Mouse (Mus musculus) liver, embryonic 16.5 days (tissue): Measurements from ENCODE around the gene Pdss2. TPM values are rescaled to one million over a fixed set of nuclear protein-coding genes. Genes with fewer than 3 reads are reported as not detected.
"Not testable (repeated sequence)": the region's sequence is repeated elsewhere in the genome, so short reads cannot be mapped to it uniquely, and the experiment has no call there.

Experiments used
- ATAC-seq: fragments of 200-750 bp; cut with Nextera tagmentation; 2 replicates; pipeline ENCODE4 v1.8.0; 2017; ENCODE audit warnings: low read depth, mild to moderate bottlenecking, moderate number of reproducible peaks, moderate library complexity
- H3K27ac ChIP-seq: fragments of 300-500 bp; sonication (generic); 2 replicates; pipeline ENCODE4 v1.5.1; 2014; ENCODE audit warnings: mild to moderate bottlenecking, low read length
- H3K27me3 ChIP-seq: fragments of 300-500 bp; sonication (generic); 2 replicates; pipeline ENCODE4 v1.6.1; 2014; ENCODE audit warnings: low read depth, low read length, mixed read lengths; ENCODE audit not compliant: control insufficient read depth, insufficient read depth
- H3K36me3 ChIP-seq: fragments of 300-500 bp; sonication (generic); 2 replicates; pipeline ENCODE4 v1.6.1; 2014; ENCODE audit warnings: mild to moderate bottlenecking; ENCODE audit not compliant: control insufficient read depth, insufficient read depth
- H3K4me1 ChIP-seq: fragments of 300-500 bp; sonication (generic); 2 replicates; pipeline ENCODE4 v1.6.1; 2014; ENCODE audit warnings: low read depth, low read length, mixed read lengths; ENCODE audit not compliant: control insufficient read depth
- H3K4me2 ChIP-seq: fragments of 300-500 bp; sonication (generic); 2 replicates; pipeline ENCODE4 v1.6.1; 2014; ENCODE audit warnings: low read depth, low read length, mixed read lengths
- H3K4me3 ChIP-seq: fragments of 300-500 bp; sonication (generic); 2 replicates; pipeline ENCODE4 v1.5.1; 2014; ENCODE audit warnings: low read depth, mild to moderate bottlenecking, low read length
- H3K9ac ChIP-seq: fragments of 300-500 bp; sonication (generic); 2 replicates; pipeline ENCODE4 v1.6.1; 2014; ENCODE audit warnings: low read depth, low read length
- H3K9me3 ChIP-seq: fragments of 300-500 bp; sonication (generic); replicated peaks from 2 replicates; pipeline ENCODE4 v1.6.1; 2016; ENCODE audit warnings: low read length; ENCODE audit not compliant: control insufficient read depth
- WGBS: fragments of 180-500 bp; shearing (Covaris S2); extraction: QIAGEN DNeasy Blood & Tissue Kit; methylation state at CpG from one replicate; pipeline ENCODE4 v1.1.7; 2014; ENCODE audit not compliant: insufficient replicate concordance; 5-methylcytosine and 5-hydroxymethylcytosine counted together
- polyA plus RNA-seq: library from polyadenylated mRNA; unstranded; fragments of >200 nt; fragmentation: Nextera tagmentation; extraction: Ambion mirVana; gene quantifications from 2 replicates; pipeline ENCODE4 v1.2.1, GENCODE M21; 2015

The Pdss2 gene
- polyA plus RNA-seq, 1 experiment from 2014 or later: 6.4 TPM

DNA sequence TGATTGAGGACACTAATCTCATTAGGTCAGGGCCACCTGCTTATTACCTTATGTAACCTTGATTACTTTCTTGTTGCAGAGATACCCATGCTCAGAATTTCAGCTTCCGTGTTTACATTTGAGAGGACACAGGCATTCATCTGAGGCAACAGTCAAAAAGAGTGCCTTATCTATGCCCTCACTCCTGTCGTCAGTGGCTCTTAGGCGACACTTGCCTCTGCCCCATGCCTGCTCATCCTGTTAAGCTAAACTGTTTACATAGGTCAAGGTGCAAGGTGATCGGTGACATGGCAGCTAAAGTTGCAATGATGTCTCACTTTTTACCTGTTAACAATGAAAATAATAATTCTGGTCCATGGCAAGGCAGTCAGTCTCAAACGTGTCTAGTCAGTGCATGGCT is 163.3 kb downstream of the Pdss2 start:
- Histone ChIP-seq H3K27me3 (no peaks in the 10 kb centered on the region), H3K4me2 (no peak overlapping the region), H3K9ac (no peak overlapping the region), H3K4me3 (no peak overlapping the region), H3K27ac (no peak overlapping the region), H3K36me3 (no peaks in the 10 kb centered on the region), H3K4me1 (peaks cover 4% of the 10 kb centered on the region), H3K9me3 (no peaks in the 10 kb centered on the region)
- 27% methylated on average over 5 of the region's 5 CpGs for WGBS
- ATAC-seq: peak; percentile 43; the same call in 1 of the 2 replicates

DNA sequence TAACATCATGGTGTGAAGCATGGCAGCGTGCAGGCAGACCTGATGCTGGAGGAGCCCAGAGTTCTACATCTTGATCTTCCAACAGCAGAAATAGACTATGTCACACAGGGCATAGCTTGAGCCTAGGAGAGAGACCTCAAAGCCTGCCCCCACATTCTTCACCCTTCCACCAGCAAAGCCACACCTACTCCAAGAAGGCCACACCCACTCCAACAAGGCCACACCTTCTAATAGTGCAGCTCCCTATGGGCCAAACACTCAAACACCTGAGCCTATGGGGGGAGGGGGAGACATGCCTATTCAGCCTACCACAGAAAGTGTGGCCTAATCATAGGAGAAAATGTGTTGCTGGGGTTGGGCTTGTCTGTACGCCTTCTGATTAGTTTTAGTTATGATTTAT is 171.6 kb downstream of the Pdss2 start:
- WGBS: 92% methylated on average over 2 of the region's 2 CpGs
- H3K4me2 ChIP-seq: no peak overlapping the region
- no peak for ATAC-seq

DNA sequence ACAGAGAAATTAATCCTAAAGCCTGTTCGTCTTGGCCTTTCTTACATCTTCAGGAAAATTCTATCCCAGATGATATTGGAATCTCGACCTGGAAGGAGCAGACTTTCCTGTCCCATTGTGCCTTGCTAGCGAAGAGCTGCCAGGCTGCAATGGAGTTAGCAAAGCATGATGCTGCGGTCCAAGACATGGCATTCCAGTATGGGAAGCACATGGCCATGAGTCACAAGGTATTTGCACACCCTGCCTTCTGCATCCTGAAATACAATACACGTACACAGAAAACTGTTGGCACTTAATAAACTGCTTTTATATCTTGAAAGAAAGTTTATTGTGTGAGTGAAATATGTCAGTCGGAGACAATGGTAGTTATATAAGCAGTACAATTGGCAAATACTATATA is 172.5 kb downstream of the Pdss2 start:
- H3K36me3 ChIP-seq: no peaks in the 10 kb centered on the region
- no peaks in the 10 kb centered on the region for H3K9me3 ChIP-seq
- H3K4me2 ChIP-seq: no peak overlapping the region
- H3K4me1 ChIP-seq: no peaks in the 10 kb centered on the region
- no peak overlapping the region for H3K4me3 ChIP-seq
- ATAC-seq: no peak
- no peak overlapping the region for H3K9ac ChIP-seq
- H3K27me3 ChIP-seq: no peaks in the 10 kb centered on the region
- H3K27ac ChIP-seq: no peak overlapping the region
- WGBS: 71% methylated on average over 6 of the region's 6 CpGs

More for the DNA sequence above, 171.6 kb downstream of the Pdss2 start:
- H3K36me3 ChIP-seq: no peaks in the 10 kb centered on the region
- no peak overlapping the region for H3K27ac ChIP-seq
- H3K4me1 ChIP-seq: no peaks in the 10 kb centered on the region
- H3K9ac ChIP-seq: no peak overlapping the region
- no peaks in the 10 kb centered on the region for H3K9me3 ChIP-seq
- no peak overlapping the region for H3K4me3 ChIP-seq
- no peaks in the 10 kb centered on the region for H3K27me3 ChIP-seq

DNA sequence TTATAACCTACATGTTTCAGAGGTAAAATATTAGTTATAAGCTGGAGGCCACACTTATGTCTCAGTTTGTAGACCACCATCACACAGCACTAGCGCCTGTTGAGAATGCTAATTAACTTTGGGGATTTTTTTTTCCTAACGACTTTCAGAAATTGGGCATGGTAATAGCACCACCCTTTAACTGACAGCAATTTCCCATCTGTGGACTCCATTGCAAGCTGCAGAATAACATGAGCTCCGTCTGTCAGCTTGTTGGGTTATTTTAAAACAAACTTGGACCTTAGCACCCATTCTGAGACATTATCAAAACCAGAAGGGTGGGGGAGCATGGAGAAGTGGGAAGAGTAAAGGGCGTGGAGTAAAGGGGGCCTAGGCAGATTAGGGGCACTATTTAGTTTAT is 174.5 kb downstream of the Pdss2 start:
- H3K27ac ChIP-seq: no peak overlapping the region
- H3K4me2 ChIP-seq: no peak overlapping the region
- H3K27me3 ChIP-seq: no peaks in the 10 kb centered on the region
- H3K36me3 ChIP-seq: no peaks in the 10 kb centered on the region
- WGBS: 56% methylated on average over 4 of the region's 4 CpGs
- no peaks in the 10 kb centered on the region for H3K9me3 ChIP-seq
- H3K4me3 ChIP-seq: no peak overlapping the region
- ATAC-seq: no peak
- H3K9ac ChIP-seq: no peak overlapping the region
- no peaks in the 10 kb centered on the region for H3K4me1 ChIP-seq

DNA sequence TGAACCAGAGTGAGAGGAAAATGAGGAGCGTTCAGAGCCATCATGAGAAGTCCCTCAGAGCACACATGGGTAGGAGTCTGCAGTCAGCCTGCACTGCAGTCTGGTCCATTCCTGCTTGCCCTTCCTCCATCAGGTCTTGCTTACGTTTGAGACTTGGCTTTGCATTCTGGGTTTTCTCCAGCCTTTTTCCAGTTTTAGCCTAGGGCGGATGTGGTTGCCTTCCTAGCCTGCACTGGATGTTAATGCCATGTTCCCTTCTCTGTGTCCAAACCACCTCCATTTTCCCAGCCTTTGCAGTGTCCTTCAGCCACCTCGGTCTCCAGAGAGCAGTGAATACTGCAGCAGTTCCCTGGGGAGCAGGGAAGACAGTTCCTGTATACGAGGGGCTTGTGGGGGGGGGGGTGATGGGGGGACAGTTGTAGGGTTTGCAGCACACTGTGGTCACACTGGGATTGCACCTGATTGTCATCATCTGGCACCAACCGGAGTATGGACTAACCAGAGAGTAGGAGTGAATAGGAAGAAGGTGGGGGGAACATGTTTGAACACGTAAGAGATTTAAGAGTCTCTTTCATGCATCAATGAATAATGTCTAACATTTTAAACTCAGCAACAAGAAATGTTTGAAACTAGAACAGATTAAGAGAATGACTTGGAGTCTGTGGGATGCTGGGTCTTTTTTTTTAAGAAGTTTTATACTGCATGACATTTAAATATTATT is 178.5 kb downstream of the Pdss2 start:
- Histone ChIP-seq H3K9ac (no peak overlapping the region), H3K27ac (no peak overlapping the region), H3K9me3 (no peaks in the 10 kb centered on the region), H3K36me3 (no peaks in the 10 kb centered on the region), H3K4me3 (no peak overlapping the region), H3K27me3 (no peaks in the 10 kb centered on the region), H3K4me2 (no peak overlapping the region), H3K4me1 (no peaks in the 10 kb centered on the region)
- no peak for ATAC-seq
- 66% methylated on average over 7 of the region's 7 CpGs for WGBS

DNA sequence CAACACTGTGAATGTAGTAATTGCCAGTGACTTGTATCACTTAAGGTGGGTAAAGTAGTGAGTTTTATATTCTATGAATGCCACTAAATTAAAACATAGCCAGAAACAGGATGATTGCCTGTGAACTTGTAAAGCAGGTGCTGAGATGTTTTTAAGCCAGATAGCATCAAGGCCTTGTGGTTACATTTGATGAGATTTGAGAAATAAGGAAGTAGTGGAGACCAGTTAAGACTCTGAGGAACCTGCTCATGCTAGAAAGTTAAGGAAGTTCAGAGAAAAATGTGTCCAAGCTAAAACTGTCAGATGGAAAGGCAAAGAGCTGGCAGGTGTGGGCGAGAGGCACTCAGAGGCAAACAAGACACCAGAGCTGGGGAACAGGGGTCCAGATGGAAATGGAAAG is 184.8 kb downstream of the Pdss2 start:
- Histone ChIP-seq H3K36me3 (no peaks in the 10 kb centered on the region), H3K4me3 (no peak overlapping the region), H3K4me1 (no peaks in the 10 kb centered on the region; the same call in 1 of the 2 replicates), H3K9ac (no peak overlapping the region), H3K4me2 (no peak overlapping the region), H3K27ac (no peak overlapping the region), H3K27me3 (no peaks in the 10 kb centered on the region), H3K9me3 (no peaks in the 10 kb centered on the region)
- 28% methylated on average over 1 of the region's 1 CpGs for WGBS
- ATAC-seq: no peak

DNA sequence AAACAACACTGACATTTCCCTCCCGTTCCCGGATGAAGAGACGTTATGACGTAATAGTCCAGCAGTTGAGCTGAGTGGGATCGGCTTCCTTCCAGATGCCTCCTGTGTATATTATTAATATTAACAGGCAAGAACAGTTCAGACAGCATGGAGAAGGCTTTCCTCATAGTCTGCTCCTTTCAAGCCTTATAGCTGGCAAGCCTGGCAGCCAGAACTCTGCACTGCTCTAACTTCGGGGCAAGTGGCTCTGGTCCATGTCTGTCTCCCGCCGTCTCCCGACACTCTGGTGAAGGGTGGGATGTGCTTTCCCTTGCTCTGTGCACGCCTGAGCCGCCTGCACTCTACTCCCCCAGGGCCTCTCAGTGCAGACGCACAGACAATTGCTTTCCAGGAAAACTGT is 185.6 kb downstream of the Pdss2 start:
- Histone ChIP-seq H3K4me2 (no peak overlapping the region), H3K27me3 (no peaks in the 10 kb centered on the region), H3K9me3 (no peaks in the 10 kb centered on the region), H3K4me1 (no peaks in the 10 kb centered on the region; the same call in 1 of the 2 replicates), H3K27ac (no peak overlapping the region), H3K9ac (no peak overlapping the region), H3K4me3 (no peak overlapping the region), H3K36me3 (no peaks in the 10 kb centered on the region)
- 73% methylated on average over 12 of the region's 12 CpGs for WGBS
- ATAC-seq: no peak

DNA sequence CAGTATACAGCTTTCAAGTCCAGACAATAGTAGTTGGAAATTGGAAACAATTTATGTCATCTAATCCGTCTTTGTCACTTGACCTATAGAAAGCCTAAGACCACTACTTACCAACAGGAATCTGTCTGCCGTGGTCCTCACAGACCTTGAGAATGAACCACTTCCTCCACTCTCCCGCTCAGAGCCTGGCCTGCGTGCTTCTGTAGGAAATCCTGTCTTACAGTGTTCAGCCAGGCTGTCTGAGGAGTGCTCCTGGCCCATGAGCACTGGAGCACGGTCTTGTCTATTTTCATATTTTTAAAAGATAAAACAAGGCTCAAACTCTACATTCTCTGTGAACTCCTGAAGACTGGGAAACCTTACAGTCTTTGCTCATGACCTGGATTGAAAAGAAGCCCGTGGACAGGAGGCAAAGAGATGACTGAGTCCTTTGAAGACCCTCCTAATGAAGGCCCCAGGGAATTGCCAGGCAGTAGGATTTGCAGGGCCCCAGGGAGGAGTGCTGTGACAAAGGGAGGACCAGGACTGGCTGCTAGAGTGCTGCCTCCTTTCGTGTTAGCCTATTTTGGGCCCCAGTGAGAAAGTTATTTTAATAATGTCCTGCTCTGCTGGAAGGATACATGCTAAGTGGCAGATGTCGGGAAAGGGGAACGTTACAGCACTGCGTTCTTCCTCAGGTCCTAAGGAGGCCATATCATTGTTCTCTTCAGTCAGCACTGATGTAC is 188.4 kb downstream of the Pdss2 start:
- Histone ChIP-seq H3K4me1 (no peaks in the 10 kb centered on the region; the same call in 1 of the 2 replicates), H3K27me3 (no peaks in the 10 kb centered on the region), H3K4me3 (no peak overlapping the region), H3K27ac (no peak overlapping the region), H3K9me3 (no peaks in the 10 kb centered on the region), H3K9ac (no peak overlapping the region), H3K4me2 (no peak overlapping the region), H3K36me3 (no peaks in the 10 kb centered on the region)
- no peak for ATAC-seq
- 61% methylated on average over 10 of the region's 10 CpGs for WGBS

DNA sequence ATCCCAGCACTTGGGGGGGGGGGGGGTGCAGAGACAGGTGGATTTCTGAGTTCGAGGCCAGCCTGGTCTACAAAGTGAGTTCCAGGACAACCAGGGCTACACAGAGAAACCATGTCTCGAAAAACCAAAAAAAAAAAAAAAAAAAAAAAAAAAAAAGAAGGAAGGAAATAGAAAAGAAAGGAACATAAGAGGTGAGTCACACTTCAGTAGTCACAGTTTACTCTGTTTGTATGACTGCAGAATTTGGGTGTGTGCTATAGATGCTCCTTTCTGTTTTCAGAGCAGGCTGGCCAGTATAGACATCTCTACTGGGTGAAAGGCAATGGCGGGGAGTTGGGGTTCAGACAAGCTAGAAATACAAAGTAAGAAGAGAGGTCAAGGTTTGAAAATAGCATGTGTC is 189.9 kb downstream of the Pdss2 start:
- ATAC-seq, H3K36me3 ChIP-seq, H3K9me3 ChIP-seq, H3K27ac ChIP-seq, H3K4me3 ChIP-seq, H3K4me1 ChIP-seq, H3K4me2 ChIP-seq, H3K9ac ChIP-seq, H3K27me3 ChIP-seq: not testable (repeated sequence)
- 64% methylated on average over 3 of the region's 3 CpGs for WGBS
